ENCODE assay signal across 14 mouse cellular contexts in the genomic region with DNA sequence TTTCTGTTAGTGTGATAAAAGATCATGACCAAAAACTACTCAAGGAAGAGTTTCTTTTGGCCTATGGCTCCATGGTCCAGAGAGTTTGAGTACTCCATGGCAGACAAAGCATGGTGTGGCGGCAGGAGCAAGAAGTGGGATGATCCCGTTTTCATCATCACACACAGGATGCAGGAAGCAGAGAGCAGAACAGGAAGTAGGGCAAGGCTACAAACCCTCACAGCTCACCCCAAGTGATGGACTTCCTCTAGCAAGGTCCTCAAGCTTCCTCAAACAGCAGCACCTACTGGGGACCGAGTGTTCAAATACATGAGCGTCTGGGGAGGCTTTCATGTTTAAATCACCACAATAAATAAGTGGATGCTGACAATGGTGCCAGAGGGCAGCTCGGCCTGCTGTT.
DNase-seq lines count a peak whose midpoint lies in the region; ATAC-seq and TF ChIP-seq lines count a peak whose summit lies in the region.
"Had no signal": no experiment of that assay in that cellular context is flagged by ENCODE, and none has a peak within 500 bp of the region (broad histone marks: within the 10 kb centered on the region; RNA-seq: fewer than 3 reads in every experiment).

No protein-coding gene starts in this region.

- TF ChIP-seq CTCF in thymus, adult 2 months (IDR thresholded peaks at IDR 0.05; ENCODE audit: borderline replicate concordance, control insufficient read depth, extremely low read depth, insufficient read depth, low read length, poor library complexity), result no peak

- H3K27ac ChIP-seq in thymus, adult 2 months (ENCODE audit: control insufficient read depth, insufficient read depth, low read length), result no peak overlapping the region
- H3K27ac ChIP-seq in forebrain, embryonic 15.5 days (replicated peaks), result no peak overlapping the region
- H3K27ac ChIP-seq in forebrain, embryonic 12.5 days, result no peak overlapping the region
- H3K27ac ChIP-seq: embryonic facial prominence, embryonic 12.5 days; forebrain, embryonic 13.5 days; liver, embryonic 13.5 days; midbrain, embryonic 15.5 days had no signal

- peaks cover 31% of the 10 kb centered on the region for H3K4me1 ChIP-seq in thymus, adult 2 months (replicated peaks; ENCODE audit: control insufficient read depth, insufficient read depth, low read length)
- H3K4me1 ChIP-seq in forebrain, embryonic 15.5 days, result no peaks in the 10 kb centered on the region
- H3K4me1 ChIP-seq in forebrain, embryonic 12.5 days, result no peaks in the 10 kb centered on the region
- H3K4me1 ChIP-seq: embryonic facial prominence, embryonic 12.5 days; forebrain, embryonic 13.5 days; liver, embryonic 13.5 days; midbrain, embryonic 15.5 days had no signal

- no peak overlapping the region for H3K9ac ChIP-seq in forebrain, embryonic 15.5 days (replicated peaks)
- H3K9ac ChIP-seq in forebrain, embryonic 12.5 days, result no peak overlapping the region
- H3K9ac ChIP-seq: embryonic facial prominence, embryonic 12.5 days; forebrain, embryonic 13.5 days; liver, embryonic 13.5 days; midbrain, embryonic 15.5 days had no signal

- H3K9me3 ChIP-seq in forebrain, embryonic 15.5 days, result no peaks in the 10 kb centered on the region
- no peaks in the 10 kb centered on the region for H3K9me3 ChIP-seq in forebrain, embryonic 12.5 days
- H3K9me3 ChIP-seq: embryonic facial prominence, embryonic 12.5 days; liver, embryonic 13.5 days; midbrain, embryonic 15.5 days had no signal

- WGBS in thymus, adult 2 months, result 42% methylated on average over 5 of the region's 5 CpGs
- 79% methylated on average over 5 of the region's 5 CpGs for WGBS in forebrain, embryonic 15.5 days
- WGBS in forebrain, embryonic 12.5 days, result 80% methylated on average over 5 of the region's 5 CpGs

- no peak overlapping the region for H3K4me2 ChIP-seq in forebrain, embryonic 15.5 days (replicated peaks)
- H3K4me2 ChIP-seq in forebrain, embryonic 12.5 days, result no peak overlapping the region
- H3K4me2 ChIP-seq: embryonic facial prominence, embryonic 12.5 days; forebrain, embryonic 13.5 days; liver, embryonic 13.5 days; midbrain, embryonic 15.5 days had no signal

- no peak for TF ChIP-seq POLR2A in thymus, adult 2 months (IDR thresholded peaks at IDR 0.05; ENCODE audit: control insufficient read depth, extremely low read depth, insufficient read depth, low read length, poor library complexity)

- peak; percentile 89 for ATAC-seq in granulocyte monocyte progenitor cell, adult 5-6 weeks (replicated peaks; ENCODE audit: poor library complexity, severe bottlenecking)
- no peak for ATAC-seq in forebrain, embryonic 15.5 days (replicated peaks)
- no peak for ATAC-seq in forebrain, embryonic 12.5 days (ENCODE audit: low FRiP score)
- no peak for ATAC-seq in erythroid progenitor cell, adult 5-6 weeks (replicated peaks; ENCODE audit: low FRiP score, poor library complexity, severe bottlenecking)
- ATAC-seq: forebrain, embryonic 13.5 days; inflammation-experienced regulatory T-cells, adult 6 months; midbrain, embryonic 15.5 days had no signal

- H3K27me3 ChIP-seq in thymus, adult 2 months (ENCODE audit: control insufficient read depth, insufficient read depth, low read length), result no peaks in the 10 kb centered on the region
- no peaks in the 10 kb centered on the region for H3K27me3 ChIP-seq in forebrain, embryonic 15.5 days
- H3K27me3 ChIP-seq in forebrain, embryonic 12.5 days, result no peaks in the 10 kb centered on the region
- H3K27me3 ChIP-seq: embryonic facial prominence, embryonic 12.5 days; forebrain, embryonic 13.5 days; liver, embryonic 13.5 days; midbrain, embryonic 15.5 days had no signal

- peak; percentile 39 for DNase-seq in thymus, adult 2 months
- no peak for DNase-seq in thymus, postnatal 10 days (ENCODE audit: low spot score in 2 of 2)
- DNase-seq in monocyte, adult 2 months (ENCODE audit: low read depth in 1 of 2, low spot score in 2 of 2), result peak; percentile 9 to 33
- DNase-seq: cerebellum, adult 9-11 months; heart, postnatal 14 days; liver, embryonic 13.5 days had no signal

- H3K4me3 ChIP-seq in thymus, adult 2 months (ENCODE audit: control insufficient read depth, insufficient read depth, low read length), result no peak overlapping the region
- H3K4me3 ChIP-seq in forebrain, embryonic 15.5 days, result no peak overlapping the region
- no peak overlapping the region for H3K4me3 ChIP-seq in forebrain, embryonic 12.5 days (replicated peaks)
- H3K4me3 ChIP-seq: embryonic facial prominence, embryonic 12.5 days; forebrain, embryonic 13.5 days; liver, embryonic 13.5 days; midbrain, embryonic 15.5 days had no signal

- no peaks in the 10 kb centered on the region for H3K36me3 ChIP-seq in thymus, adult 2 months (ENCODE audit: control insufficient read depth, insufficient read depth, low read length)
- no peaks in the 10 kb centered on the region for H3K36me3 ChIP-seq in forebrain, embryonic 15.5 days
- no peaks in the 10 kb centered on the region for H3K36me3 ChIP-seq in forebrain, embryonic 12.5 days (replicated peaks)
- H3K36me3 ChIP-seq: embryonic facial prominence, embryonic 12.5 days; liver, embryonic 13.5 days; midbrain, embryonic 15.5 days had no signal

Comparison
In these comparisons a context has a peak if more than half of its experiments do, and no peak if none do; other contexts are left out.
1. DNase-seq: peak in thymus, adult 2 months (single experiment) and monocyte, adult 2 months (2 of 2); none in thymus, postnatal 10 days (0 of 2).